Mouse (Mus musculus): ENCODE measurements around the gene Gm21732. TPM values are rescaled to one million over a fixed set of nuclear protein-coding genes. Genes with fewer than 3 reads are reported as not detected.
"Not testable (repeated sequence)": the region's sequence is repeated elsewhere in the genome, so short reads cannot be mapped to it uniquely, and the experiment has no call there.

The Gm21732 gene
- not detected in 2 replicates for polyA plus RNA-seq (2015; fragmentation: Nextera tagmentation; extraction: Ambion mirVana)

GRCm38 (mm10) chrY:38575591-38575990, at the start of gene Gm21732:
Gene Gm21732 (minus strand): TSS chrY:38575691.
- whole genome bisulfite sequencing = no CpG with 5 or more reads among the region's 2 CpGs
- ATAC-seq = not testable (repeated sequence)

More at GRCm38 (mm10) chrY:38575591-38575990, at the start of gene Gm21732:
- H3K4me1 ChIP-seq (ENCODE audit: control insufficient read depth, insufficient read depth, low read length); H3K36me3 ChIP-seq (ENCODE audit: control insufficient read depth, insufficient read depth, low read length); H3K4me3 ChIP-seq (ENCODE audit: low read length); H3K9me3 ChIP-seq (ENCODE audit: control insufficient read depth, low read length); H3K27me3 ChIP-seq (replicated peaks; ENCODE audit: control insufficient read depth, insufficient read depth, low read length); H3K4me2 ChIP-seq (ENCODE audit: low read depth, low read length); H3K27ac ChIP-seq (ENCODE audit: low read length); H3K9ac ChIP-seq (ENCODE audit: low read depth, low read length): not testable (repeated sequence)

Other genes starting within 250 kb of the Gm21732 start
- not detected in 2 replicates for gene Gm20897, start 73.5 kb downstream of the Gm21732 start, polyA plus RNA-seq (2015; fragmentation: Nextera tagmentation; extraction: Ambion mirVana)